Mouse (Mus musculus): ENCODE data around the gene Gkn2. TPM values are rescaled to one million over a fixed set of nuclear protein-coding genes. Genes with fewer than 3 reads are reported as not detected.
A peak's percentile ranks its signal among the peaks of the same experiment; 100 is the strongest.

Gkn2 gene
- polyA plus RNA-seq, 1 experiment from 2014 or later: not detected

- Histone ChIP-seq H3K4me3 (peak overlapping the region; percentile 33), H3K4me2 (peak overlapping the region; percentile 54), H3K27me3 (peaks cover 11% of the 10 kb centered on the region; the same call in 1 of the 2 replicates), H3K36me3 (no peaks in the 10 kb centered on the region), H3K9me3 (no peaks in the 10 kb centered on the region), H3K4me1 (replicated peaks) (peaks cover 11% of the 10 kb centered on the region), H3K9ac (peak overlapping the region; percentile 13; the same call in 1 of the 2 replicates), H3K27ac (replicated peaks) (no peak overlapping the region)
- 18% methylated on average over 24 of the region's 24 CpGs for WGBS
- peak; percentile 23; the same call in 1 of the 2 replicates for ATAC-seq (ENCODE audit: low read depth)
These were observed 11.0 kb downstream of the Gkn2 start for GRCm38 (mm10) chr6:87383926-87384691.

GRCm38 (mm10) chr6:87384761-87385160 is 11.6 kb downstream of the Gkn2 start:
- no peak overlapping the region for H3K27ac ChIP-seq (replicated peaks)
- H3K4me2 ChIP-seq: peak overlapping the region; percentile 54
- no peaks in the 10 kb centered on the region for H3K9me3 ChIP-seq
- WGBS: 62% methylated on average over 5 of the region's 6 CpGs
- peaks cover 17% of the 10 kb centered on the region for H3K4me1 ChIP-seq (replicated peaks)
- no peak overlapping the region for H3K9ac ChIP-seq
- ATAC-seq (ENCODE audit: low read depth): no peak
- no peaks in the 10 kb centered on the region for H3K36me3 ChIP-seq
- peaks cover 11% of the 10 kb centered on the region; the same call in 1 of the 2 replicates for H3K27me3 ChIP-seq
- H3K4me3 ChIP-seq: no peak overlapping the region

- Histone ChIP-seq H3K36me3 (no peaks in the 10 kb centered on the region), H3K9me3 (no peaks in the 10 kb centered on the region), H3K9ac (no peak overlapping the region), H3K27ac (replicated peaks) (no peak overlapping the region), H3K4me3 (no peak overlapping the region), H3K4me2 (no peak overlapping the region), H3K27me3 (peaks cover 11% of the 10 kb centered on the region; the same call in 1 of the 2 replicates), H3K4me1 (replicated peaks) (peaks cover 17% of the 10 kb centered on the region)
- WGBS: 16% methylated on average over 7 of the region's 7 CpGs
- no peak for ATAC-seq (ENCODE audit: low read depth)
These were observed 13.0 kb downstream of the Gkn2 start for GRCm38 (mm10) chr6:87386203-87386602.

- Histone ChIP-seq H3K4me2 (no peak overlapping the region), H3K27ac (replicated peaks) (no peak overlapping the region), H3K9me3 (no peaks in the 10 kb centered on the region), H3K4me1 (replicated peaks) (peaks cover 17% of the 10 kb centered on the region), H3K4me3 (no peak overlapping the region), H3K27me3 (peaks cover 6% of the 10 kb centered on the region; the same call in 1 of the 2 replicates), H3K9ac (no peak overlapping the region), H3K36me3 (no peaks in the 10 kb centered on the region)
- ATAC-seq (ENCODE audit: low read depth): no peak
- WGBS: 84% methylated on average over 10 of the region's 10 CpGs
These were observed 13.5 kb downstream of the Gkn2 start for GRCm38 (mm10) chr6:87386681-87387080.

- Histone ChIP-seq H3K27ac (replicated peaks) (no peak within 1 kb of the TSS), H3K9ac (no peak within 1 kb of the TSS), H3K4me2 (no peak within 1 kb of the TSS), H3K4me3 (no peak within 1 kb of the TSS), H3K36me3 (no peaks in the 10 kb centered on the region), H3K4me1 (replicated peaks) (peaks cover 16% of the 10 kb centered on the region), H3K9me3 (no peaks in the 10 kb centered on the region), H3K27me3 (no peaks in the 10 kb centered on the region)
- WGBS: 58% methylated on average over 7 of the region's 7 CpGs
- no peak for ATAC-seq (ENCODE audit: low read depth)
These were observed 15.7 kb downstream of the Gkn2 start, which contains the start of gene Gkn3 for GRCm38 (mm10) chr6:87388877-87389276. TSS of gene Gkn3 (minus strand) at chr6:87388935.

- Histone ChIP-seq H3K4me2 (no peak overlapping the region), H3K9me3 (no peaks in the 10 kb centered on the region), H3K36me3 (no peaks in the 10 kb centered on the region), H3K9ac (no peak overlapping the region), H3K27ac (replicated peaks) (no peak overlapping the region), H3K4me3 (no peak overlapping the region), H3K27me3 (no peaks in the 10 kb centered on the region), H3K4me1 (replicated peaks) (peaks cover 9% of the 10 kb centered on the region)
- no peak for ATAC-seq (ENCODE audit: low read depth)
- 41% methylated on average over 5 of the region's 5 CpGs for WGBS
These were observed 16.4 kb downstream of the Gkn2 start for GRCm38 (mm10) chr6:87389455-87389989.

- Histone ChIP-seq H3K9me3 (no peaks in the 10 kb centered on the region), H3K4me1 (replicated peaks) (peaks cover 9% of the 10 kb centered on the region; the same call in 1 of the 2 replicates), H3K4me3 (no peak overlapping the region), H3K27me3 (no peaks in the 10 kb centered on the region), H3K9ac (no peak overlapping the region), H3K27ac (replicated peaks) (no peak overlapping the region), H3K4me2 (no peak overlapping the region), H3K36me3 (no peaks in the 10 kb centered on the region)
- ATAC-seq (ENCODE audit: low read depth): no peak
- WGBS: 77% methylated on average over 8 of the region's 8 CpGs
These were observed 20.5 kb downstream of the Gkn2 start for GRCm38 (mm10) chr6:87393466-87394205.

- Histone ChIP-seq H3K4me3 (no peak overlapping the region), H3K4me2 (no peak overlapping the region), H3K9me3 (no peaks in the 10 kb centered on the region), H3K27me3 (no peaks in the 10 kb centered on the region), H3K36me3 (no peaks in the 10 kb centered on the region), H3K4me1 (replicated peaks) (no peaks in the 10 kb centered on the region), H3K27ac (replicated peaks) (no peak overlapping the region), H3K9ac (no peak overlapping the region)
- 89% methylated on average over 9 of the region's 9 CpGs for WGBS
- no peak for ATAC-seq (ENCODE audit: low read depth)
These were observed 21.6 kb downstream of the Gkn2 start for GRCm38 (mm10) chr6:87394783-87395182.

- H3K4me1 ChIP-seq (replicated peaks): no peaks in the 10 kb centered on the region
- H3K27ac ChIP-seq (replicated peaks): no peak overlapping the region
- no peaks in the 10 kb centered on the region for H3K9me3 ChIP-seq
- no peak for ATAC-seq (ENCODE audit: low read depth)
- no peak overlapping the region for H3K9ac ChIP-seq
- no peak overlapping the region for H3K4me2 ChIP-seq
- no peaks in the 10 kb centered on the region for H3K27me3 ChIP-seq
- WGBS: 3% methylated on average over 5 of the region's 5 CpGs
- H3K4me3 ChIP-seq: no peak overlapping the region
- H3K36me3 ChIP-seq: no peaks in the 10 kb centered on the region
These were observed 26.0 kb downstream of the Gkn2 start for GRCm38 (mm10) chr6:87399137-87399536.

- Histone ChIP-seq H3K4me1 (replicated peaks) (no peaks in the 10 kb centered on the region), H3K36me3 (no peaks in the 10 kb centered on the region), H3K27ac (replicated peaks) (no peak overlapping the region), H3K9me3 (no peaks in the 10 kb centered on the region), H3K9ac (no peak overlapping the region), H3K4me2 (no peak overlapping the region), H3K27me3 (no peaks in the 10 kb centered on the region), H3K4me3 (no peak overlapping the region)
- WGBS: 73% methylated on average over 4 of the region's 4 CpGs
- ATAC-seq (ENCODE audit: low read depth): no peak
These were observed 26.9 kb downstream of the Gkn2 start for GRCm38 (mm10) chr6:87399886-87400566.

GRCm38 (mm10) chr6:87401456-87401855 is 28.3 kb downstream of the Gkn2 start:
- WGBS: 81% methylated on average over 6 of the region's 6 CpGs
- no peak overlapping the region for H3K4me2 ChIP-seq
- no peak overlapping the region for H3K27ac ChIP-seq (replicated peaks)
- no peaks in the 10 kb centered on the region for H3K27me3 ChIP-seq
- no peaks in the 10 kb centered on the region for H3K9me3 ChIP-seq
- ATAC-seq (ENCODE audit: low read depth): no peak
- no peaks in the 10 kb centered on the region for H3K4me1 ChIP-seq (replicated peaks)
- no peaks in the 10 kb centered on the region for H3K36me3 ChIP-seq
- H3K9ac ChIP-seq: no peak overlapping the region
- no peak overlapping the region for H3K4me3 ChIP-seq

GRCm38 (mm10) chr6:87412011-87412410 is 38.9 kb downstream of the Gkn2 start:
- WGBS: 15% methylated on average over 3 of the region's 3 CpGs
- no peak overlapping the region for H3K4me2 ChIP-seq
- no peak overlapping the region for H3K4me3 ChIP-seq
- no peaks in the 10 kb centered on the region for H3K9me3 ChIP-seq
- peak; percentile 86 for ATAC-seq (ENCODE audit: low read depth)
- peaks cover 13% of the 10 kb centered on the region for H3K4me1 ChIP-seq (replicated peaks)
- H3K36me3 ChIP-seq: no peaks in the 10 kb centered on the region
- no peaks in the 10 kb centered on the region for H3K27me3 ChIP-seq
- H3K27ac ChIP-seq (replicated peaks): no peak overlapping the region
- no peak overlapping the region for H3K9ac ChIP-seq

Measured in neural tube, embryonic 13.5 days (tissue).